31 mouse cellular contexts compared by ENCODE assay signal in genomic region chr13:38167056-38167455, GRCm38 (mm10). TPM values are rescaled to one million over a fixed set of nuclear protein-coding genes. Genes with fewer than 3 reads are reported as not detected.
"Had no signal": no experiment of that assay in that cellular context is flagged by ENCODE, and none has a peak within 500 bp of the region (broad histone marks: within the 10 kb centered on the region; RNA-seq: fewer than 3 reads in every experiment).

No protein-coding gene starts in this region.

- ATAC-seq: liver, embryonic 12.5 days; lung, postnatal 0 days; midbrain, embryonic 13.5 days; midbrain, embryonic 15.5 days; midbrain, embryonic 16.5 days had no signal

- H3K4me1 ChIP-seq: liver, embryonic 15.5 days; midbrain, embryonic 10.5 days; midbrain, embryonic 12.5 days; midbrain, embryonic 13.5 days; midbrain, embryonic 15.5 days had no signal

- DNase-seq: left cerebral cortex, postnatal 4 days; liver; liver, embryonic 13.5 days; lung, adult 18-20 months; lung, adult 2 months; lung, embryonic 14.5 days; lung, postnatal 10 days; lung, postnatal 14 days; lung, postnatal 36 days; lung, postnatal 4 days; midbrain, embryonic 14.5 days had no signal

- H3K27ac ChIP-seq: left cerebral cortex, adult 2 months; limb, embryonic 10.5 days; limb, embryonic 12.5 days; limb, embryonic 13.5 days; limb, embryonic 15.5 days; liver, embryonic 12.5 days; liver, embryonic 13.5 days; liver, embryonic 14.5 days; liver, embryonic 15.5 days; lung, embryonic 15.5 days; macrophage; midbrain, embryonic 10.5 days; midbrain, embryonic 12.5 days; midbrain, embryonic 13.5 days; midbrain, embryonic 15.5 days had no signal

- H3K27me3 ChIP-seq: limb, embryonic 12.5 days; limb, embryonic 13.5 days; limb, embryonic 15.5 days; liver, embryonic 12.5 days; liver, embryonic 13.5 days; liver, embryonic 15.5 days; lung, embryonic 15.5 days; midbrain, embryonic 12.5 days; midbrain, embryonic 13.5 days; midbrain, embryonic 15.5 days had no signal

- H3K4me2 ChIP-seq: limb, embryonic 12.5 days; limb, embryonic 13.5 days; limb, embryonic 15.5 days; liver, embryonic 11.5 days; liver, embryonic 12.5 days; liver, embryonic 13.5 days; liver, embryonic 15.5 days; lung, embryonic 14.5 days; lung, embryonic 15.5 days; midbrain, embryonic 12.5 days; midbrain, embryonic 13.5 days; midbrain, embryonic 15.5 days had no signal

- H3K36me3 ChIP-seq: limb, embryonic 10.5 days; limb, embryonic 12.5 days; limb, embryonic 13.5 days; limb, embryonic 15.5 days; liver, embryonic 13.5 days; liver, embryonic 15.5 days; lung, embryonic 15.5 days; midbrain, embryonic 10.5 days; midbrain, embryonic 12.5 days; midbrain, embryonic 13.5 days; midbrain, embryonic 15.5 days had no signal

- H3K4me3 ChIP-seq: left cerebral cortex, adult 2 months; limb, embryonic 10.5 days; limb, embryonic 12.5 days; limb, embryonic 13.5 days; limb, embryonic 15.5 days; liver, embryonic 12.5 days; liver, embryonic 13.5 days; liver, embryonic 15.5 days; lung, embryonic 15.5 days; megakaryocyte, embryonic 14.5 days; midbrain, embryonic 10.5 days; midbrain, embryonic 12.5 days; midbrain, embryonic 13.5 days; midbrain, embryonic 15.5 days; myocyte had no signal

- H3K9ac ChIP-seq: limb, embryonic 12.5 days; limb, embryonic 13.5 days; limb, embryonic 15.5 days; liver, embryonic 12.5 days; liver, embryonic 13.5 days; liver, embryonic 14.5 days; liver, embryonic 15.5 days; lung, embryonic 14.5 days; lung, embryonic 15.5 days; midbrain, embryonic 12.5 days; midbrain, embryonic 13.5 days; midbrain, embryonic 15.5 days had no signal

- H3K9me3 ChIP-seq: limb, embryonic 10.5 days; limb, embryonic 12.5 days; limb, embryonic 13.5 days; limb, embryonic 15.5 days; liver, embryonic 12.5 days; liver, embryonic 13.5 days; liver, embryonic 15.5 days; lung, embryonic 15.5 days; megakaryocyte, embryonic 14.5 days; midbrain, embryonic 10.5 days; midbrain, embryonic 12.5 days; midbrain, embryonic 13.5 days; midbrain, embryonic 15.5 days had no signal

RNA-seq across cellular contexts. Expression of gene Dsp, which starts 16.0 kb away (rescaled TPM):
- total RNA-seq: megakaryocyte-erythroid progenitor cell, adult 5-6 weeks had no signal
- polyA plus RNA-seq: macrophage, myocyte had no signal
